Mouse (Mus musculus): ENCODE results near the gene Styxl1. TPM values are rescaled to one million over a fixed set of nuclear protein-coding genes. Genes with fewer than 3 reads are reported as not detected.

Gene Styxl1
- polyA plus RNA-seq, 1 experiment from 2014 or later, result 0.30 TPM

DNA sequence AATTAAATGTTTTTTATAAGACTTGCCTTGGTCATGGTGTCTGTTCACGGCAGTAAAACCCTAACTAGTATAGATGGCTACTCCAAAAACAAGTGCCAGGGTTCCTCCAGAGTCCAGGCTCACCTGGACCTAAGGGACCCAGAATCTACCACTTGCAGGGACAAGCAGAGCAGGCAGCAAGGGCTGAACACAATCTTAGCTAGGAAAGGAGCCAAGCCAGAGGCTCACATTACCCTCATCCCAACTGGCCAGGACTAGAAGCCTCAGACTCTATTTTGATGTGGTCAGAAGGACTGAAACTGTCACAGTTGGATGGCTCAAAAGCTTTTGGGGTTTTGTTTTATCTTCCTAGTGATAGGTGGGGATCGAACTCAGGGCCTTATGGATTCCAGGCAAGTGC, 26.6 kb downstream of the Styxl1 start:
- Histone ChIP-seq H3K27me3 (replicated peaks) (no peaks in the 10 kb centered on the region; the same call in 1 of the 2 replicates), H3K4me3 (replicated peaks) (no peak overlapping the region), H3K4me2 (replicated peaks) (no peak overlapping the region), H3K27ac (no peak overlapping the region), H3K36me3 (no peaks in the 10 kb centered on the region), H3K9ac (no peak overlapping the region), H3K9me3 (no peaks in the 10 kb centered on the region), H3K4me1 (replicated peaks) (no peaks in the 10 kb centered on the region)
- WGBS, result 77% methylated on average over 2 of the region's 2 CpGs
- no peak for ATAC-seq

DNA sequence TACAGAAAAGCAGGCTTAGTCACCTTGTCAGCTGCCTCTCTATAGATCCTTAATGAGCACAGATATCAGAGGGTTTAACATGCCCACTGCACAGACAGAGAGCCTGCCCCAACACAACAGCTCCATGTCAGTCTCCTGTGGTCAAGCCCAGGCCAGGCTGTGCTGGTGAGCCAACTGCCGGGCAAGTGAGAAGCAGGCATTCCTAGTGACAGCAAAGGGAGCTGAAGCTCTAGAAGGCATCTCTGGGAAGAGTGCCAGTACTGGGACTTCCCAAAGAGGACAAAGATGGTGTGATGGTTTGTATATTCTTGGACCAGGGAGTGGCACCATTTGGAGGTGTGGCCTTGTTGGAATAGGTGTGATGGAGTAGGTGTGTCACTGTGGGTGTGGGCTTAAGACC, 27.1 kb downstream of the Styxl1 start:
- Histone ChIP-seq H3K4me3 (replicated peaks) (no peak overlapping the region), H3K27me3 (replicated peaks) (no peaks in the 10 kb centered on the region; the same call in 1 of the 2 replicates), H3K9me3 (no peaks in the 10 kb centered on the region), H3K36me3 (no peaks in the 10 kb centered on the region), H3K4me1 (replicated peaks) (no peaks in the 10 kb centered on the region), H3K27ac (no peak overlapping the region), H3K4me2 (replicated peaks) (no peak overlapping the region), H3K9ac (no peak overlapping the region)
- ATAC-seq, result no peak
- WGBS, result 59% methylated on average over 1 of the region's 1 CpGs

DNA sequence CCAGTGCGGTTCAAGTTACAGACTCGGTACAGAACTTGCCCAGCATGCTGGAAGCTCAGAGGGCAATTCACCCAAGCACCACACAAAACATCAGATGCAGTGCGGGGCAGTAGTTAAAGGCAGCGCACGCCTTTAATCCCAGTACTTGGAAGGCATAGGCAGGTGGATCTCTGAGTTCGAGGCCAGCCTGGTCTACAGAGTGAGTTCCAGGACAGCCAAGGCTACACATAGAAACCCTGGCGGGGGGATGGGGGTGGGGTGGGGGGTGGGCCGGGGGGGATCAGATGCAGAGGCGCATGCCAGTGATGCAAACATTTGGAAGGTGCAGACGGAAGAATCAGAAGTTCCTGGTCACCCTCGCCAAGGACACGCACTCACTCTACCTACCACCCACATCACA, 33.4 kb downstream of the Styxl1 start:
- WGBS, result 15% methylated on average over 12 of the region's 12 CpGs
- Histone ChIP-seq H3K4me3 (replicated peaks) (peak overlapping the region; percentile 89), H3K27me3 (replicated peaks) (no peaks in the 10 kb centered on the region), H3K4me2 (replicated peaks) (peak overlapping the region; percentile 82), H3K4me1 (replicated peaks) (peaks cover 13% of the 10 kb centered on the region), H3K9me3 (no peaks in the 10 kb centered on the region), H3K9ac (peak overlapping the region; percentile 42; the same call in 1 of the 2 replicates), H3K36me3 (no peaks in the 10 kb centered on the region), H3K27ac (0 out of 2 replicates have a peak overlapping the region, but pooled peaks have one; percentile 22)
- peak; percentile 20 for ATAC-seq

DNA sequence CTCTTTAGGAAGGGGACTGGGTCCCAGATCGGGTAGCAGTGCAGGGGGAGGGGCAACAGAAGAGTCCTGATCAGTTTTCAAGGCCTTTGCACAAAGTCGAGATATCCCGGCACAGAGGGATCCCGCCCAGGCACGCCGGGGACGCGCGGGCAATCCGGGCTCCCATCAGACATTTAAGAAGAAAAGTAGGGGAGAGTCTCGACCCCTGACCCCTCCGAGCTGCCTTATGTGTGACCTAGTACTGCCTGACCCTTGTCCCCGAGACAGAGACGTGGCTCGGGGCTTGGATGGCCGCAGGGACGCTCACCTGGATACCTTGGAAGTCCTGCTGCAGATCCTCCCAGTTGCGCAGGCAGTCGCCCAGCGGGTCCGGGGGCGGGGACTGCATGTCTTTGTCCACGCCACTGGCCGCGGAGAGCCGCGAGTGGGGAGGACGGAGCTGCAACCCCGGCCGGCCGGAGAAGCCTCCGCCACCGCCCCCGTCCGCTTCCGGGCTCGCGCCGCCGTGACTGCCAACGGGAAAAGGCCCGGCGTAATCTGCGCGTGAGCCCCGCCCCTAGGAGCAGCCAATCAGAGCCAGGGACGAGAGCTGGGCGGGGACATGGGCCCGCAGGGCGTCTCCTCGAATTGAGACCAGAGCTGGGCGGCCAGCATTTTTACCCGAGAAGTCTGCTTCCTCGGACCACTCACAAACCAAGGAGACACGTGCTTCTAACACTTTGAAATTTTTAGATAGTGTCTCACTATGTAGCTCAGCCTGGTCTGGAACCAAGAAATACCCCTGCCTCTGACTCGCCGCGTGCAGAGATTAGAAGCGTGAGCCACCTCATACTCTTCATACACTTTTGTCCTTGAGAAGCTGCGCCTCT, 34.2 kb downstream of the Styxl1 start, which contains the start of gene Tmem120a:
Gene Tmem120a (minus strand): TSS at position 708 of the 869 bp plus-strand sequence.
- peak; percentile 99 for ATAC-seq
- under 1% methylated on average over 49 of the region's 60 CpGs for WGBS
- H3K27me3 ChIP-seq (replicated peaks), result no peaks in the 10 kb centered on the region
- H3K36me3 ChIP-seq, result no peaks in the 10 kb centered on the region
- H3K9ac ChIP-seq, result peak within 1 kb of the TSS; percentile 77
- peak within 1 kb of the TSS; percentile 82 for H3K4me2 ChIP-seq (replicated peaks)
- peaks cover 13% of the 10 kb centered on the region for H3K4me1 ChIP-seq (replicated peaks)
- H3K4me3 ChIP-seq (replicated peaks), result peak within 1 kb of the TSS; percentile 89
- no peaks in the 10 kb centered on the region for H3K9me3 ChIP-seq
- peak within 1 kb of the TSS; percentile 22; the same call in 1 of the 2 replicates for H3K27ac ChIP-seq

DNA sequence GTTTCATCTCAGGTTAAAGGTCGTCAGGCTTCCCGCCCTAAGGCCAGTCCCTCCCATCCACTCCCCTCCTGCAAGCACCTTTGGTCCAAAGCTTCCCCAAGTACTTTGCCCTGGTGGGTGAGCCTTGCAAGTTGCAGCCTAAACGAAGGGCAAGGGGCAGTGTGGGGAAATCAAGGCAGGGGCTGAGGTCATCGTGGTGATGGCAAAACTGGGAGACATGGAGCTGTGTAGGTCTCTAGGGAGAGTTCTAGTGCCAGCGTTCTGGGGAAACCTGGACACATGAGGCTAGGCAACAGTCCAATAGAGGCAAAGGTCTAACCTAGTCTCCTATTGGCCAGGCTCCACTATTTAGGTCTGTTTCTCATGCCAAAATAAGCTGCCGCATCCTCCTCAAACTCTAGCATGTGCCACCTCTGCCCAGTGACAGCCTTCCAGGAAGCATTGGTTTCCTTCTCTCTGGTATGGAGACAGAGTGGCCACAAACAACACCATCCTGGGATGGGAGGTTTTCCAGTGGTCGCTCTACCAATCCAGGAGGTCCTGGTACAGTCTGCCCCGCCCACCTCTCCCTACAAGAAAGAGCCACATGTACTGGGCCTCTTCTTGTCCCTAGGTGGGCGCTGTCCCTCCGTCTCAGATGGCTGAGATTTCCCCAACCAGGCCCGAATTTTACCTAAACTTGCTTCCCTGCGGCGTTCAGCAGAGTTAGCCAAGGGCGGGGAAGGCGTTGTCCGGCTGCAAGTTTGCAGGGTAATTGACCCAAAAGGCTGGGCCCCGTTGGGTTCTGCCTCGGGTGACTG, 35.0 kb downstream of the Styxl1 start:
- Histone ChIP-seq H3K9ac (peak overlapping the region; percentile 77), H3K4me3 (replicated peaks) (peak overlapping the region; percentile 89), H3K36me3 (no peaks in the 10 kb centered on the region), H3K4me1 (replicated peaks) (peaks cover 13% of the 10 kb centered on the region), H3K27me3 (replicated peaks) (no peaks in the 10 kb centered on the region), H3K27ac (no peak overlapping the region), H3K9me3 (no peaks in the 10 kb centered on the region), H3K4me2 (replicated peaks) (peak overlapping the region; percentile 82)
- ATAC-seq, result peak; percentile 31; the same call in 1 of the 2 replicates
- WGBS, result 19% methylated on average over 18 of the region's 18 CpGs

DNA sequence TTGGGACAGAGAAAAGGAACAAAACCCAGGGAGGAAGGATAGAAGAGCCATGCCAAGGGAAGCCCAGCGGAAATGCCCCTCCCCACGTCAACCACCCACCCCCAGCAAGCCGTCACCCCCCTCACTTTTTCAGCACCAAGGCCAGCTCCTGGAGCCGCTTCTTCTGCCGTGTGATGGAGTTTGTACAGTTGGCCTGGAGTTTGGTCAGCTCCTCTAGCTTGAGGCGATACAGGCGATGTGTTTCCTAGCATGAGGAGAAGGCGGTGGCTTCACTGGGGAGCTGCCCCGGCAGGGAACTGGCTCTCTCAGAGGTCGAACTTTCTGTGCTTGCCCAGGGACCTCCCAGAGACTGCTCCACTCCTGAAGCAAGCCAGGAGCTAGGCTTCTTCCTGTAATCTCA, 36.0 kb downstream of the Styxl1 start:
- Histone ChIP-seq H3K27me3 (replicated peaks) (no peaks in the 10 kb centered on the region), H3K4me3 (replicated peaks) (no peak overlapping the region), H3K27ac (no peak overlapping the region), H3K4me2 (replicated peaks) (no peak overlapping the region), H3K4me1 (replicated peaks) (peaks cover 13% of the 10 kb centered on the region), H3K9ac (no peak overlapping the region), H3K9me3 (no peaks in the 10 kb centered on the region), H3K36me3 (no peaks in the 10 kb centered on the region)
- WGBS, result 58% methylated on average over 10 of the region's 10 CpGs
- ATAC-seq, result no peak

DNA sequence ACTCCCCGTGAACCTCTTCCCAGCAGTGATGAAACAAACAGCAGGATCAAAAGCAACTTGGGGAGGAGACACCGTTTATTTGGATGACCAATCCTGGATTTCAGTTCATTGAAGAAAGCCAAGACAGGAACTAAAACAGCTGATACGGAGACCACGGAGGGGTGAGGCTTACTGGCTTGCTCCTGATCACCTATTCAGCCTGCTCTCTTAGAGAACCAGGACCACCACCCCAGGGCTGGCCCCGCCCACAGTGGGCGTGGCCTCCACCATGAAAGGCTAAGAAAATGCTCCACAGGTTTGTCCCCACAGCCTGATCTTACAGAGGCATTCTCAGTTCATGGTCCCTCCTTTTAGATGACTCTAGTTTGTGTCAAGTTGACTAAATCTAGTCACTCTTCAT, 39.9 kb downstream of the Styxl1 start:
- H3K9me3 ChIP-seq, result no peaks in the 10 kb centered on the region
- peaks cover 5% of the 10 kb centered on the region for H3K4me1 ChIP-seq (replicated peaks)
- H3K27ac ChIP-seq, result no peak overlapping the region
- WGBS, result 18% methylated on average over 6 of the region's 6 CpGs
- H3K36me3 ChIP-seq, result peaks cover 33% of the 10 kb centered on the region
- H3K4me2 ChIP-seq (replicated peaks), result no peak overlapping the region
- H3K4me3 ChIP-seq (replicated peaks), result no peak overlapping the region
- no peak overlapping the region for H3K9ac ChIP-seq
- no peak for ATAC-seq
- H3K27me3 ChIP-seq (replicated peaks), result no peaks in the 10 kb centered on the region

DNA sequence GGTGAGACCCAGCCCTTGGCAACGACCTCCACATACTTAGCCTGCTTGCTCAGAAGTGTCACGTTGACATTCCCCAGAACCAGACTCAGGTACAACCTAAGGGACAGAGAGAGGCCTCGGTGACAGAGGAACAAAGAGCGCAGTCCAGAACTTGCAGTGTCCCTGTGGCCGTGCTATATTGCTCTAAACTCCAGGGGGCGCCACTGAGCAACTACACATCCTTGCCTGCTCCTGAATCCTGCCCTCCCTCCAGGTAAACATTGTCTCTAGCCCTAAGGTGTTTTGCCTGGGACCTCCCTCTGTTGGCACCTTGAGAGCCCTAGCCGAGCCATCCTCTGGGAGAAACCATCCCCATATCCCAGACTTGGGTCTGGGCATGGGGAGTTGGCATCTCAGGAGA, 41.0 kb downstream of the Styxl1 start:
- Histone ChIP-seq H3K4me3 (replicated peaks) (no peak overlapping the region), H3K4me2 (replicated peaks) (no peak overlapping the region), H3K9me3 (no peaks in the 10 kb centered on the region), H3K27ac (no peak overlapping the region), H3K4me1 (replicated peaks) (no peaks in the 10 kb centered on the region), H3K36me3 (peaks cover 44% of the 10 kb centered on the region), H3K27me3 (replicated peaks) (no peaks in the 10 kb centered on the region), H3K9ac (no peak overlapping the region)
- ATAC-seq, result no peak
- WGBS, result 84% methylated on average over 7 of the region's 7 CpGs

DNA sequence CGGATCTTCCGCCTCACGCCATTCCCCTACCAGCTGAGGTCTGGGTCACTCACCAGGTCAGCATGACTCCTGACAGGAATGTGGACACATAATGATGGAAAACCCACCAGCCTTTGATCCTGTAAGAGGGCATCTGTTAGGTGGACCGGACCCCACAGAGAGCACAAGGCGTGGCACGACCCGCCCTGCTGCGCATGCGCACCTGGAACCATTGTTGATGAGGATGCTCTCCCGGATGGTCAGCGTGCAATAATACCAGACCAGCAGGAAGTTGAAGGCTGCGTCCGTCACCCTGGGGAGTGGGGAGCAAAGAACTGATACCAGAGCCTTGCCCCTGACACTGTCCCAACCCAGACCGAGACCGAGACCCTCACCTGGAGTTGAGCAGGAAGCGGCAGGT, 41.6 kb downstream of the Styxl1 start:
- H3K36me3 ChIP-seq, result peaks cover 50% of the 10 kb centered on the region
- 90% methylated on average over 16 of the region's 16 CpGs for WGBS
- H3K27me3 ChIP-seq (replicated peaks), result no peaks in the 10 kb centered on the region
- H3K4me3 ChIP-seq (replicated peaks), result no peak overlapping the region
- H3K9ac ChIP-seq, result no peak overlapping the region
- H3K4me1 ChIP-seq (replicated peaks), result no peaks in the 10 kb centered on the region
- no peak overlapping the region for H3K4me2 ChIP-seq (replicated peaks)
- no peak for ATAC-seq
- H3K27ac ChIP-seq, result no peak overlapping the region
- H3K9me3 ChIP-seq, result no peaks in the 10 kb centered on the region

DNA sequence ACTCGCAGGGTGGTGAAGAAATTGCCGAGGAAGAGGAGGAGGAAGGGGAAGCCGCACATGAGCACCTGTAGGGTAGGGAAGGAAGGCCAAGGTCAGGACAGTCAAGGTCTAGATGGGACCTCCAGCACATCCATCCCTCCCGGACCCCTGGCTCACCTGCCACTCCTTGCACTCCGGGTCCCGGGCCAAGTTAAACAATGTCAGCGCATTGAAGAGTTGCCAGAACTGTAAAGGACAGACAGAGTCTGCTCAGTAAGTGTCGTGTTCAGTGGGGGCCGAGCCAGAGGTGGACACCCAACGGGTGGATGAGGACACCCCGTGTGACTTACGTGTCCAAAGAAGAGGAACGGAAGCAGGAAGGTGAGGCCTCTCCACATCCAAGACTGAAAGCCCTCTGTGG, 42.4 kb downstream of the Styxl1 start:
- H3K4me2 ChIP-seq (replicated peaks), result no peak overlapping the region
- no peaks in the 10 kb centered on the region for H3K9me3 ChIP-seq
- H3K27me3 ChIP-seq (replicated peaks), result no peaks in the 10 kb centered on the region
- no peaks in the 10 kb centered on the region for H3K4me1 ChIP-seq (replicated peaks)
- no peak overlapping the region for H3K4me3 ChIP-seq (replicated peaks)
- H3K36me3 ChIP-seq, result peaks cover 58% of the 10 kb centered on the region
- WGBS, result 86% methylated on average over 13 of the region's 13 CpGs
- H3K27ac ChIP-seq, result no peak overlapping the region
- ATAC-seq, result no peak
- no peak overlapping the region for H3K9ac ChIP-seq

DNA sequence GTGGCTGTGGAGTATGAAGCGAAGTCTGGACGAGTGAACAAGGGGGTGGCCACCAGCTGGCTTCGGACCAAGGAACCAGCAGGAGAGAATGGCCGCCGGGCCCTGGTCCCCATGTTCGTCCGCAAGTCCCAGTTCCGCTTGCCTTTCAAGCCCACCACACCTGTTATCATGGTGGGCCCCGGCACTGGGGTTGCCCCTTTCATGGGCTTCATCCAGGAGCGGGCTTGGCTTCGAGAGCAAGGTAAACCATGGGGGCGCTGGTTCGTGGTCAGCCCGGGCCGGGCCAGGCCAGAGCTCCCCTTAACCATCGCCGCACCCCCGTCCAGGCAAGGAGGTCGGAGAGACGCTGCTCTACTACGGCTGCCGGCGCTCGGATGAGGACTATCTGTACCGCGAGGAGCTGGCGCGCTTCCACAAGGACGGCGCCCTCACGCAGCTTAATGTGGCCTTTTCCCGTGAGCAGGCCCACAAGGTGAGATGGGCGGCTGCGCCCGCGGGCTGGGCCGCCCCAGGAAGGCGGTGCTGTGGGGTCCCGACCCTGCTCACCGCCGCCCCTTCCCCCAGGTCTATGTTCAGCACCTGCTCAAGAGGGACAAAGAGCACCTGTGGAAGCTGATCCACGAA, 44.0 kb downstream of the Styxl1 start:
- Histone ChIP-seq H3K27me3 (replicated peaks) (no peaks in the 10 kb centered on the region), H3K9ac (no peak overlapping the region), H3K27ac (no peak overlapping the region), H3K36me3 (peaks cover 69% of the 10 kb centered on the region), H3K4me3 (replicated peaks) (no peak overlapping the region), H3K9me3 (no peaks in the 10 kb centered on the region), H3K4me2 (replicated peaks) (no peak overlapping the region), H3K4me1 (replicated peaks) (no peaks in the 10 kb centered on the region)
- 94% methylated on average over 42 of the region's 42 CpGs for WGBS
- no peak for ATAC-seq

DNA sequence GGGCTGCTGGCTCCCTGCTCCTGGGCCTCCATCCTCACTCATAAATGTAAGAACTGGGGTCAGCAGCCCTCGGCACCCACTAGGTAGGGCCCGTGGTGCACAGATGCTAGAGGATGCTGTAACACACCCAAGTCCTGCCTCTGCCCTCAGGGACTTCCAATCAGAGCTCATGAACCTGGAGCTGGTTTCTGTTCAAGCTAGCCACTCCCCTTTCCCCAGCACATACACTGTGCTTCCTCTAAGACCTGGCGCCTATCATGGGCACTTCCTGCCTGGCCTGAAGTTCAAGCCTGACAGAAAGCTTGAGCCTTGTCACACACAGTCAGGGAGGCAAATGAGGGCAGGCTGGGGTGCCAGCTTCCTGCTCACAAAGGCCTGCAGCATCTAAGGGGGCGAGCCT, 45.1 kb downstream of the Styxl1 start:
- Histone ChIP-seq H3K9me3 (no peaks in the 10 kb centered on the region), H3K27me3 (replicated peaks) (no peaks in the 10 kb centered on the region), H3K4me1 (replicated peaks) (no peaks in the 10 kb centered on the region), H3K36me3 (peaks cover 69% of the 10 kb centered on the region), H3K9ac (no peak overlapping the region), H3K4me2 (replicated peaks) (no peak overlapping the region), H3K4me3 (replicated peaks) (no peak overlapping the region), H3K27ac (no peak overlapping the region)
- no peak for ATAC-seq
- WGBS, result 87% methylated on average over 4 of the region's 4 CpGs

All from intestine, embryonic 15.5 days (tissue).